Mouse (Mus musculus): Measurements from ENCODE around the gene Taok2.

- TF ChIP-seq CTCF (IDR thresholded peaks at IDR 0.05; ENCODE audit: low read depth): no peak
- no peak for TF ChIP-seq EP300 (IDR thresholded peaks at IDR 0.05; ENCODE audit: low read depth)
These were observed 37.1 kb upstream of the Taok2 start for GRCm38 (mm10) chr7:126921563-126921962.
